Mouse (Mus musculus) lung, postnatal 0 days (tissue): ENCODE measurements around the gene Gm10309.

Experiments used
- CTCF ChIP-seq: IDR thresholded peaks from 2 replicates; pipeline ENCODE4 v1.5.1; 2016; ENCODE audit warnings: antibody characterized with exemption, mild to moderate bottlenecking
- EP300 ChIP-seq: IDR thresholded peaks from 2 replicates; pipeline ENCODE4 v1.6.1; 2016; ENCODE audit warnings: antibody characterized with exemption, mild to moderate bottlenecking, control low read depth

- TF ChIP-seq CTCF (no peak), EP300 (no peak)
Observed at GRCm38 (mm10) chr17:86464197-86464596, 40.8 kb downstream of the Gm10309 start.
